Mouse (Mus musculus): Measurements from ENCODE around the gene Usf2. TPM values are rescaled to one million over a fixed set of nuclear protein-coding genes. Genes with fewer than 3 reads are reported as not detected.

The Usf2 gene
- total and polyA plus RNA-seq, 3 experiments = 42.0 to 103 (median 47.0) TPM

DNA sequence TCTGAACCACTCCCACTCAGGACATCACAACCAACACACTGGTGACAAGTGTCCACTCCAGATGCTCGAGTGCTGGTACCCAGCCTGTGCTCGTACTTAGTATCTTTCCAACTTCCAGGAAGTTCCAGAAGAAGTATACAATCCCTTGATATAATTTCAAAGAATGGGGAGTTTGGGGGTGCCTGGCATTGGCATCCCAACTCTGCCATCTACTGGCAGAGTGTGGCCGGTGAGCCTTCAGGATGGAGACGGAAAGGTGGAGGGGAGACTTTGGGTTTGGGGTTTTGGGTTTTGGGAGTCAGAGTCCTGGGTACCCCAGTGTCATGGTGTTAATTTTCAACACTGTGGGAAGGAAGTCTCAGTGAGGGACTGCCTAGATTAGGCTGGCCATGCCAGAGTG lies 52.6 kb downstream of the Usf2 start:
- DNase-seq (ENCODE audit: extremely low read depth) = peak; percentile 34
- H3K27ac ChIP-seq (ENCODE audit: insufficient read depth, low read depth) = no peak overlapping the region

More for the DNA sequence above, 52.6 kb downstream of the Usf2 start:
- Histone ChIP-seq H3K4me3 (replicated peaks in 1 of 3; ENCODE audit: low read depth in 2 of 3, low read length in 2 of 3, poor library complexity in 1 of 3) (no peak overlapping the region), H3K27me3 (replicated peaks) (peaks cover 2% of the 10 kb centered on the region), H3K79me2 (replicated peaks; ENCODE audit: control insufficient read depth, extremely low read depth, insufficient read depth, poor library complexity, severe bottlenecking) (no peaks in the 10 kb centered on the region), H3K36me3 (replicated peaks in 1 of 2; ENCODE audit: control insufficient read depth in 1 of 2, insufficient read depth in 1 of 2, low read length in 1 of 2) (no peaks in the 10 kb centered on the region), H3K9ac (ENCODE audit: insufficient read depth, low read depth) (no peak overlapping the region), H3K4me2 (ENCODE audit: insufficient read depth, low read depth, poor library complexity, severe bottlenecking) (no peak overlapping the region), H3K4me1 (ENCODE audit: control insufficient read depth in 1 of 2, insufficient read depth in 2 of 2) (peaks cover 0 to 23% of the 10 kb centered on the region in 2 experiments; a peak in 2 of 4 replicates), H3K9me3 (replicated peaks; ENCODE audit: low read length) (no peaks in the 10 kb centered on the region)
- in situ Hi-C loops (cut with MboI; ENCODE audit: low pct_ligation_motif_present, low pct_unique_long_range_greater_than_20kb, low sequenced_read_pairs) (no loop called here), dilution Hi-C loops (cut with MboI; ENCODE audit: extremely low pct_ligation_motif_present, extremely low pct_unique_long_range_greater_than_20kb, low sequenced_read_pairs) (no loop called here)
- TF ChIP-seq NRF1 (IDR thresholded peaks at IDR 0.05; ENCODE audit: low read depth, low read length) = no peak
- no peak for TF ChIP-seq ETS1 (conservative IDR thresholded peaks at IDR 0.05; ENCODE audit: low read depth, low read length)
- no peak for TF ChIP-seq ZKSCAN1 (IDR thresholded peaks at IDR 0.05; ENCODE audit: borderline replicate concordance, low read depth, low read length)
- no peak for TF ChIP-seq MXI1 (IDR thresholded peaks at IDR 0.05; ENCODE audit: low read depth, low read length)
- TF ChIP-seq MAZ (IDR thresholded peaks at IDR 0.05; ENCODE audit: low read depth, low read length) = no peak
- TF ChIP-seq ZMIZ1 (IDR thresholded peaks at IDR 0.05; ENCODE audit: low read depth, low read length) = no peak
- TF ChIP-seq POLR2A (IDR thresholded peaks at IDR 0.05; ENCODE audit: low read depth, low read length) = no peak
- TF ChIP-seq SMC3 (IDR thresholded peaks at IDR 0.05; ENCODE audit: low read depth, low read length) = peak; percentile 84
- peak; percentile 89 for TF ChIP-seq RAD21 (IDR thresholded peaks at IDR 0.05; ENCODE audit: low read depth, low read length)
- no peak for TF ChIP-seq E2F4 (IDR thresholded peaks at IDR 0.05; ENCODE audit: insufficient replicate concordance, low read depth, low read length)
- TF ChIP-seq CTCF (conservative IDR thresholded peaks at IDR 0.05 in 1 of 2, IDR thresholded peaks at IDR 0.05 in 1 of 2; ENCODE audit: low read depth in 2 of 2, low read length in 2 of 2) = peak in 1 of 2 experiments; percentile 84; a peak in 3 of 4 replicates
- no peak for TF ChIP-seq TCF12 (IDR thresholded peaks at IDR 0.05; ENCODE audit: low read depth, low read length)
- no peak for TF ChIP-seq UBTF (IDR thresholded peaks at IDR 0.05; ENCODE audit: low read depth, low read length)
- TF ChIP-seq ELF1 (IDR thresholded peaks at IDR 0.05; ENCODE audit: low read depth, low read length) = no peak
- TF ChIP-seq TBP (conservative IDR thresholded peaks at IDR 0.05; ENCODE audit: low read depth, low read length) = no peak
- no peak for TF ChIP-seq PAX5 (IDR thresholded peaks at IDR 0.05; ENCODE audit: low read length)
- TF ChIP-seq MAX (IDR thresholded peaks at IDR 0.05; ENCODE audit: low read length) = no peak
- TF ChIP-seq ZC3H11A (IDR thresholded peaks at IDR 0.05; ENCODE audit: low read depth, low read length) = peak; percentile 50
- no peak for TF ChIP-seq NELFE (IDR thresholded peaks at IDR 0.05; ENCODE audit: low read depth, low read length)
- TF ChIP-seq JUN (IDR thresholded peaks at IDR 0.05; ENCODE audit: insufficient read depth, low read depth, low read length) = no peak

Other genes starting within 250 kb of the Usf2 start
Only the 20 nearest of the 23 such genes appear.
- gene Sbsn, start 205.3 kb downstream of the Usf2 start, total RNA-seq (2012; rRNA removed) = 0.59 and 0.76 TPM in 2 replicates
- gene Sbsn, start 205.3 kb downstream of the Usf2 start, total RNA-seq (2014; rRNA removed) = 0.30 TPM in 1 of 2 replicates, not detected in the other
- gene Sbsn, start 205.3 kb downstream of the Usf2 start, polyA plus RNA-seq (2012; ENCODE audit: insufficient read length, low read depth) = 0.69 and 1.1 TPM in 2 replicates
- not detected in 2 replicates for gene Dmkn, start 193.0 kb downstream of the Usf2 start, total RNA-seq (2012; rRNA removed)
- gene Dmkn, start 193.0 kb downstream of the Usf2 start, total RNA-seq (2014; rRNA removed) = not detected in 2 replicates
- not detected in 2 replicates for gene Dmkn, start 193.0 kb downstream of the Usf2 start, polyA plus RNA-seq (2012; ENCODE audit: insufficient read length, low read depth)
- gene Krtdap, start 168.9 kb downstream of the Usf2 start, total RNA-seq (2012; rRNA removed) = not detected in 2 replicates
- not detected in 2 replicates for gene Krtdap, start 168.9 kb downstream of the Usf2 start, total RNA-seq (2014; rRNA removed)
- gene Krtdap, start 168.9 kb downstream of the Usf2 start, polyA plus RNA-seq (2012; ENCODE audit: insufficient read length, low read depth) = not detected in 2 replicates
- gene Ffar2, start 133.0 kb downstream of the Usf2 start, total RNA-seq (2012; rRNA removed) = 0.08 TPM in 1 of 2 replicates, not detected in the other
- gene Ffar2, start 133.0 kb downstream of the Usf2 start, total RNA-seq (2014; rRNA removed) = not detected in 2 replicates
- gene Ffar2, start 133.0 kb downstream of the Usf2 start, polyA plus RNA-seq (2012; ENCODE audit: insufficient read length, low read depth) = 0.51 and 0.52 TPM in 2 replicates
- gene Ffar3, start 100.6 kb downstream of the Usf2 start, total RNA-seq (2012; rRNA removed) = not detected in 2 replicates
- gene Ffar3, start 100.6 kb downstream of the Usf2 start, total RNA-seq (2014; rRNA removed) = not detected in 2 replicates
- not detected in 2 replicates for gene Ffar3, start 100.6 kb downstream of the Usf2 start, polyA plus RNA-seq (2012; ENCODE audit: insufficient read length, low read depth)
- gene Ffar1, start 95.2 kb downstream of the Usf2 start, total RNA-seq (2012; rRNA removed) = 0.34 and 0.42 TPM in 2 replicates
- gene Ffar1, start 95.2 kb downstream of the Usf2 start, total RNA-seq (2014; rRNA removed) = 1.2 and 1.4 TPM in 2 replicates
- 14.3 and 17.2 TPM in 2 replicates for gene Ffar1, start 95.2 kb downstream of the Usf2 start, polyA plus RNA-seq (2012; ENCODE audit: insufficient read length, low read depth)
- 41.7 and 42.3 TPM in 2 replicates for gene Cd22, start 76.5 kb downstream of the Usf2 start, total RNA-seq (2012; rRNA removed)
- gene Cd22, start 76.5 kb downstream of the Usf2 start, total RNA-seq (2014; rRNA removed) = 81.5 and 90.6 TPM in 2 replicates
- gene Cd22, start 76.5 kb downstream of the Usf2 start, polyA plus RNA-seq (2012; ENCODE audit: insufficient read length, low read depth) = 180 and 190 TPM in 2 replicates
- gene Mag, start 41.9 kb downstream of the Usf2 start, total RNA-seq (2012; rRNA removed) = 0.04 TPM in 1 of 2 replicates, not detected in the other
- not detected in 2 replicates for gene Mag, start 41.9 kb downstream of the Usf2 start, total RNA-seq (2014; rRNA removed)
- gene Mag, start 41.9 kb downstream of the Usf2 start, polyA plus RNA-seq (2012; ENCODE audit: insufficient read length, low read depth) = not detected in 2 replicates
- not detected in 2 replicates for gene Hamp2, start 32.1 kb downstream of the Usf2 start, total RNA-seq (2012; rRNA removed)
- not detected in 2 replicates for gene Hamp2, start 32.1 kb downstream of the Usf2 start, total RNA-seq (2014; rRNA removed)
- not detected in 2 replicates for gene Hamp2, start 32.1 kb downstream of the Usf2 start, polyA plus RNA-seq (2012; ENCODE audit: insufficient read length, low read depth)
- gene Hamp, start 12.8 kb downstream of the Usf2 start, total RNA-seq (2012; rRNA removed) = not detected in 2 replicates
- not detected in 2 replicates for gene Hamp, start 12.8 kb downstream of the Usf2 start, total RNA-seq (2014; rRNA removed)
- not detected in 2 replicates for gene Hamp, start 12.8 kb downstream of the Usf2 start, polyA plus RNA-seq (2012; ENCODE audit: insufficient read length, low read depth)
- 0.08 and 0.13 TPM in 2 replicates for gene Lsr, start 16.7 kb upstream of the Usf2 start, total RNA-seq (2012; rRNA removed)
- 0.12 TPM in 1 of 2 replicates, not detected in the other for gene Lsr, start 16.7 kb upstream of the Usf2 start, total RNA-seq (2014; rRNA removed)
- gene Lsr, start 16.7 kb upstream of the Usf2 start, polyA plus RNA-seq (2012; ENCODE audit: insufficient read length, low read depth) = not detected in 2 replicates
- gene Fam187b, start 17.0 kb upstream of the Usf2 start, total RNA-seq (2012; rRNA removed) = not detected in 2 replicates
- gene Fam187b, start 17.0 kb upstream of the Usf2 start, total RNA-seq (2014; rRNA removed) = not detected in 2 replicates
- gene Fam187b, start 17.0 kb upstream of the Usf2 start, polyA plus RNA-seq (2012; ENCODE audit: insufficient read length, low read depth) = not detected in 2 replicates
- gene Fxyd5, start 85.7 kb upstream of the Usf2 start, total RNA-seq (2012; rRNA removed) = 71.6 and 73.2 TPM in 2 replicates
- gene Fxyd5, start 85.7 kb upstream of the Usf2 start, total RNA-seq (2014; rRNA removed) = 38.3 and 43.8 TPM in 2 replicates
- 96.8 and 124 TPM in 2 replicates for gene Fxyd5, start 85.7 kb upstream of the Usf2 start, polyA plus RNA-seq (2012; ENCODE audit: insufficient read length, low read depth)
- gene Fxyd7, start 94.7 kb upstream of the Usf2 start, total RNA-seq (2012; rRNA removed) = not detected in 2 replicates
- not detected in 2 replicates for gene Fxyd7, start 94.7 kb upstream of the Usf2 start, total RNA-seq (2014; rRNA removed)
- gene Fxyd7, start 94.7 kb upstream of the Usf2 start, polyA plus RNA-seq (2012; ENCODE audit: insufficient read length, low read depth) = not detected in 2 replicates
- not detected in 2 replicates for gene Fxyd1, start 100.4 kb upstream of the Usf2 start, total RNA-seq (2012; rRNA removed)
- not detected in 2 replicates for gene Fxyd1, start 100.4 kb upstream of the Usf2 start, total RNA-seq (2014; rRNA removed)
- gene Fxyd1, start 100.4 kb upstream of the Usf2 start, polyA plus RNA-seq (2012; ENCODE audit: insufficient read length, low read depth) = not detected in 2 replicates
- gene Lgi4, start 102.5 kb upstream of the Usf2 start, total RNA-seq (2012; rRNA removed) = not detected in 2 replicates
- not detected in 2 replicates for gene Lgi4, start 102.5 kb upstream of the Usf2 start, total RNA-seq (2014; rRNA removed)
- gene Lgi4, start 102.5 kb upstream of the Usf2 start, polyA plus RNA-seq (2012; ENCODE audit: insufficient read length, low read depth) = not detected in 2 replicates
- gene Fxyd3, start 119.9 kb upstream of the Usf2 start, total RNA-seq (2012; rRNA removed) = not detected in 2 replicates
- gene Fxyd3, start 119.9 kb upstream of the Usf2 start, total RNA-seq (2014; rRNA removed) = not detected in 2 replicates
- 0.08 TPM in 1 of 2 replicates, not detected in the other for gene Fxyd3, start 119.9 kb upstream of the Usf2 start, polyA plus RNA-seq (2012; ENCODE audit: insufficient read length, low read depth)
- gene Hpn, start 158.5 kb upstream of the Usf2 start, total RNA-seq (2012; rRNA removed) = 1.7 and 3.0 TPM in 2 replicates
- gene Hpn, start 158.5 kb upstream of the Usf2 start, total RNA-seq (2014; rRNA removed) = 8.7 and 11.2 TPM in 2 replicates
- 16.7 and 18.7 TPM in 2 replicates for gene Hpn, start 158.5 kb upstream of the Usf2 start, polyA plus RNA-seq (2012; ENCODE audit: insufficient read length, low read depth)
- 0.17 and 0.30 TPM in 2 replicates for gene Scn1b, start 170.2 kb upstream of the Usf2 start, total RNA-seq (2012; rRNA removed)
- not detected in 2 replicates for gene Scn1b, start 170.2 kb upstream of the Usf2 start, total RNA-seq (2014; rRNA removed)
- not detected in 2 replicates for gene Scn1b, start 170.2 kb upstream of the Usf2 start, polyA plus RNA-seq (2012; ENCODE audit: insufficient read length, low read depth)
- 66.6 and 86.0 TPM in 2 replicates for gene Gramd1a, start 199.1 kb upstream of the Usf2 start, total RNA-seq (2012; rRNA removed)
- gene Gramd1a, start 199.1 kb upstream of the Usf2 start, total RNA-seq (2014; rRNA removed) = 45.7 and 49.5 TPM in 2 replicates
- 70.0 and 90.7 TPM in 2 replicates for gene Gramd1a, start 199.1 kb upstream of the Usf2 start, polyA plus RNA-seq (2012; ENCODE audit: insufficient read length, low read depth)

Data from CH12.LX (cell line).